Mouse (Mus musculus) MEL (cell line): ENCODE results near the gene Lrrc4b. TPM values are rescaled to one million over a fixed set of nuclear protein-coding genes. Genes with fewer than 3 reads are reported as not detected.

ENCODE experiments used
- DNase-seq: peaks from one replicate; pipeline ENCODE4 v3.0.0; 2011; ENCODE audit warnings: low read depth, low spot score
- H3K27ac ChIP-seq: 2 replicates; pipeline ENCODE4 v1.5.1; 2012; ENCODE audit warnings: low read depth, mild to moderate bottlenecking, control low read depth, low read length, moderate library complexity; ENCODE audit not compliant: control insufficient read depth
- H3K27me3 ChIP-seq, 2 experiments: fragments of 150-350 bp in 1 of 2; sonication (generic) in 1 of 2; 2 replicates each; pipeline ENCODE4 v1.6.1; 2012; ENCODE audit warnings: low read length in 2 of 2, mild to moderate bottlenecking in 2 of 2, improper control_type of control experiment in 1 of 2, moderate library complexity in 1 of 2; ENCODE audit not compliant: insufficient read depth in 2 of 2, control insufficient read depth in 1 of 2
- H3K36me3 ChIP-seq, 2 experiments: 2 replicates each; pipeline ENCODE4 v1.6.1; 2012 to 2014; ENCODE audit warnings: low read length in 2 of 2, improper control_type of control experiment in 1 of 2, inconsistent platforms in 1 of 2, mild to moderate bottlenecking in 1 of 2; ENCODE audit not compliant: insufficient read depth in 2 of 2, control insufficient read depth in 1 of 2
- H3K4me1 ChIP-seq, 2 experiments: fragments of 150-350 bp in 1 of 2; sonication (generic) in 1 of 2; 2 replicates each; pipeline ENCODE4 v1.6.1; 2012; ENCODE audit warnings: low read length in 2 of 2, improper control_type of control experiment in 1 of 2, mild to moderate bottlenecking in 1 of 2; ENCODE audit not compliant: insufficient read depth in 2 of 2, control insufficient read depth in 1 of 2
- H3K4me3 ChIP-seq, 2 experiments: fragments of 150-350 bp in 1 of 2; sonication (generic) in 1 of 2; 2 replicates each; pipeline ENCODE4 v1.5.1; 2012; ENCODE audit warnings: low read depth in 2 of 2, low read length in 2 of 2, mild to moderate bottlenecking in 2 of 2, moderate library complexity in 2 of 2, control low read depth in 1 of 2, improper control_type of control experiment in 1 of 2; ENCODE audit not compliant: control insufficient read depth in 1 of 2, insufficient read depth in 1 of 2
- H3K79me2 ChIP-seq: 2 replicates; pipeline ENCODE4 v1.6.1; 2012; ENCODE audit warnings: mild to moderate bottlenecking, low read length, moderate library complexity; ENCODE audit not compliant: control insufficient read depth, poor library complexity, insufficient read depth
- H3K9ac ChIP-seq: 2 replicates; pipeline ENCODE4 v1.6.1; 2012; ENCODE audit warnings: low read depth, mild to moderate bottlenecking, control low read depth, low read length, moderate library complexity; ENCODE audit not compliant: control insufficient read depth, poor library complexity, severe bottlenecking
- H3K9me3 ChIP-seq: fragments of 150-350 bp; sonication (generic); replicated peaks from 2 replicates; pipeline ENCODE4 v1.6.1; 2012; ENCODE audit warnings: mild to moderate bottlenecking, low read length, improper control_type of control experiment, moderate library complexity; ENCODE audit not compliant: insufficient read depth
- BHLHE40 ChIP-seq: IDR thresholded peaks from 2 replicates; pipeline ENCODE4 v1.6.1; 2012; ENCODE audit warnings: low read depth, mild to moderate bottlenecking, inconsistent platforms, low read length, improper control_type of control experiment, borderline replicate concordance
- CTCF ChIP-seq, 3 experiments: IDR thresholded peaks in 2 of 3; conservative IDR thresholded peaks in 1 of 3; 2 replicates each; pipeline ENCODE4 v1.5.1; 2011 to 2012; ENCODE audit warnings: low read length in 3 of 3, low read depth in 2 of 3, mild to moderate bottlenecking in 2 of 3, improper control_type of control experiment in 1 of 3, inconsistent platforms in 1 of 3, mixed read lengths in 1 of 3, moderate library complexity in 1 of 3; ENCODE audit not compliant: control insufficient read depth in 1 of 3, insufficient read depth in 1 of 3, poor library complexity in 1 of 3, severe bottlenecking in 1 of 3
- EP300 ChIP-seq, 2 experiments: IDR thresholded peaks; 2 replicates each; pipeline ENCODE4 v1.6.1; 2011; ENCODE audit warnings: improper control_type of control experiment in 2 of 2, low read length in 2 of 2, low read depth in 1 of 2, mild to moderate bottlenecking in 1 of 2
- ETS1 ChIP-seq: IDR thresholded peaks from 2 replicates; pipeline ENCODE4 v1.6.1; 2012; ENCODE audit warnings: low read depth, mild to moderate bottlenecking, inconsistent platforms, low read length, improper control_type of control experiment, moderate library complexity
- GABPA ChIP-seq: IDR thresholded peaks from 2 replicates; pipeline ENCODE4 v1.6.1; 2012; ENCODE audit warnings: low read depth, mild to moderate bottlenecking, inconsistent platforms, low read length, improper control_type of control experiment, moderate library complexity
- GATA1 ChIP-seq: IDR thresholded peaks from 2 replicates; pipeline ENCODE4 v1.6.1; 2011; ENCODE audit warnings: low read depth, low read length, improper control_type of control experiment
- HCFC1 ChIP-seq: IDR thresholded peaks from 2 replicates; pipeline ENCODE4 v1.6.1; 2012; ENCODE audit warnings: low read depth, mild to moderate bottlenecking, inconsistent platforms, low read length, improper control_type of control experiment, moderate library complexity
- JUND ChIP-seq: IDR thresholded peaks from 2 replicates; pipeline ENCODE4 v1.6.1; 2011; ENCODE audit warnings: low read depth, mild to moderate bottlenecking, improper control_type of control experiment, low read length
- KAT2A ChIP-seq: conservative IDR thresholded peaks from 2 replicates; pipeline ENCODE4 v1.6.1; 2012; ENCODE audit warnings: low read depth, low read length, improper control_type of control experiment, inconsistent platforms
- MAX ChIP-seq: IDR thresholded peaks from 2 replicates; pipeline ENCODE4 v1.6.1; 2011; ENCODE audit warnings: low read length, improper control_type of control experiment
- MAZ ChIP-seq: IDR thresholded peaks from 2 replicates; pipeline ENCODE4 v1.6.1; 2012; ENCODE audit warnings: low read depth, mild to moderate bottlenecking, inconsistent platforms, low read length, improper control_type of control experiment
- MXI1 ChIP-seq: IDR thresholded peaks from 2 replicates; pipeline ENCODE4 v1.6.1; 2011; ENCODE audit warnings: mild to moderate bottlenecking, low read depth, low read length, improper control_type of control experiment
- MYB ChIP-seq: IDR thresholded peaks from 2 replicates; pipeline ENCODE4 v1.6.1; 2011; ENCODE audit warnings: mild to moderate bottlenecking, low read depth, low read length, improper control_type of control experiment
- MYC ChIP-seq: IDR thresholded peaks from 2 replicates; pipeline ENCODE4 v1.6.1; 2011; ENCODE audit warnings: low read depth, mild to moderate bottlenecking, low read length, improper control_type of control experiment, moderate library complexity
- NELFE ChIP-seq: IDR thresholded peaks from 2 replicates; pipeline ENCODE4 v1.6.1; 2011; ENCODE audit warnings: low read depth, low read length, improper control_type of control experiment
- NRF1 ChIP-seq: IDR thresholded peaks from 2 replicates; pipeline ENCODE4 v1.6.1; 2014; ENCODE audit warnings: low read depth, mild to moderate bottlenecking, inconsistent platforms, low read length, improper control_type of control experiment, moderate library complexity; ENCODE audit not compliant: poor library complexity, insufficient read depth, severe bottlenecking
- POLR2A ChIP-seq, 2 experiments: IDR thresholded peaks; 2 replicates each; pipeline ENCODE4 v1.6.1; 2011 to 2012; ENCODE audit warnings: low read length in 2 of 2, mild to moderate bottlenecking in 2 of 2, control low read depth in 1 of 2, improper control_type of control experiment in 1 of 2, low read depth in 1 of 2, moderate library complexity in 1 of 2; ENCODE audit not compliant: control insufficient read depth in 1 of 2, insufficient read depth in 1 of 2, poor library complexity in 1 of 2
- POLR2AphosphoS2 ChIP-seq: IDR thresholded peaks from 2 replicates; pipeline ENCODE4 v1.6.1; 2011; ENCODE audit warnings: low read length, improper control_type of control experiment
- RCOR1 ChIP-seq: IDR thresholded peaks from 2 replicates; pipeline ENCODE4 v1.6.1; 2012; ENCODE audit warnings: low read depth, mild to moderate bottlenecking, inconsistent platforms, low read length, improper control_type of control experiment
- SIN3A ChIP-seq: IDR thresholded peaks from 2 replicates; pipeline ENCODE4 v1.6.1; 2012; ENCODE audit warnings: low read length, improper control_type of control experiment, inconsistent platforms
- TAL1 ChIP-seq: IDR thresholded peaks from 2 replicates; pipeline ENCODE4 v1.6.1; 2012; ENCODE audit warnings: mild to moderate bottlenecking, inconsistent platforms, low read length, moderate library complexity, mixed read lengths
- TBP ChIP-seq: IDR thresholded peaks from 2 replicates; pipeline ENCODE4 v1.8.0; 2011; ENCODE audit warnings: low read depth, low read length, improper control_type of control experiment
- TCF12 ChIP-seq: IDR thresholded peaks from 2 replicates; pipeline ENCODE4 v1.6.1; 2014; ENCODE audit warnings: low read depth, mild to moderate bottlenecking, inconsistent platforms, low read length, improper control_type of control experiment, moderate library complexity
- UBTF ChIP-seq: IDR thresholded peaks from 2 replicates; pipeline ENCODE4 v1.6.1; 2012; ENCODE audit warnings: low read depth, mild to moderate bottlenecking, inconsistent platforms, low read length, improper control_type of control experiment, moderate library complexity, borderline replicate concordance; ENCODE audit not compliant: insufficient read depth
- USF1 ChIP-seq: IDR thresholded peaks from 2 replicates; pipeline ENCODE4 v1.6.1; 2014; ENCODE audit warnings: low read depth, mild to moderate bottlenecking, inconsistent platforms, low read length, improper control_type of control experiment, moderate library complexity
- USF2 ChIP-seq, 2 experiments: IDR thresholded peaks; 2 replicates each; pipeline ENCODE4 v1.6.1; 2011 to 2012; ENCODE audit warnings: improper control_type of control experiment in 2 of 2, low read length in 2 of 2, borderline replicate concordance in 1 of 2, inconsistent platforms in 1 of 2, low read depth in 1 of 2, mild to moderate bottlenecking in 1 of 2; ENCODE audit not compliant: insufficient read depth in 1 of 2
- ZC3H11A ChIP-seq: IDR thresholded peaks from 2 replicates; pipeline ENCODE4 v1.6.1; 2012; ENCODE audit warnings: low read depth, mild to moderate bottlenecking, inconsistent platforms, low read length, improper control_type of control experiment
- ZMIZ1 ChIP-seq: IDR thresholded peaks from 2 replicates; pipeline ENCODE4 v1.6.1; 2012; ENCODE audit warnings: low read depth, mild to moderate bottlenecking, inconsistent platforms, low read length, improper control_type of control experiment, moderate library complexity
- polyA plus RNA-seq, 2 experiments: library from polyadenylated mRNA; stranded (reverse) in 1 of 2; unstranded in 1 of 2; fragments of >175 nt in 1 of 2; fragments of >200 nt in 1 of 2; gene quantifications; 2 replicates each; pipeline versions ENCODE4 v1.2.1 to v1.2.4; 2012; ENCODE audit warnings: low replicate concordance in 2 of 2, low read depth in 1 of 2; ENCODE audit not compliant: insufficient read length in 2 of 2, insufficient read depth in 1 of 2, missing spikeins in 1 of 2
- total RNA-seq: library from RNA; depleted of rRNA; stranded (reverse); fragments of 300-350 nt; gene quantifications from 2 replicates; pipeline ENCODE4 v1.2.3, GENCODE M21; 2012

Gene Lrrc4b
- total and polyA plus RNA-seq, 3 experiments = 0.58 to 4.4 TPM; not detected in 1

DNA sequence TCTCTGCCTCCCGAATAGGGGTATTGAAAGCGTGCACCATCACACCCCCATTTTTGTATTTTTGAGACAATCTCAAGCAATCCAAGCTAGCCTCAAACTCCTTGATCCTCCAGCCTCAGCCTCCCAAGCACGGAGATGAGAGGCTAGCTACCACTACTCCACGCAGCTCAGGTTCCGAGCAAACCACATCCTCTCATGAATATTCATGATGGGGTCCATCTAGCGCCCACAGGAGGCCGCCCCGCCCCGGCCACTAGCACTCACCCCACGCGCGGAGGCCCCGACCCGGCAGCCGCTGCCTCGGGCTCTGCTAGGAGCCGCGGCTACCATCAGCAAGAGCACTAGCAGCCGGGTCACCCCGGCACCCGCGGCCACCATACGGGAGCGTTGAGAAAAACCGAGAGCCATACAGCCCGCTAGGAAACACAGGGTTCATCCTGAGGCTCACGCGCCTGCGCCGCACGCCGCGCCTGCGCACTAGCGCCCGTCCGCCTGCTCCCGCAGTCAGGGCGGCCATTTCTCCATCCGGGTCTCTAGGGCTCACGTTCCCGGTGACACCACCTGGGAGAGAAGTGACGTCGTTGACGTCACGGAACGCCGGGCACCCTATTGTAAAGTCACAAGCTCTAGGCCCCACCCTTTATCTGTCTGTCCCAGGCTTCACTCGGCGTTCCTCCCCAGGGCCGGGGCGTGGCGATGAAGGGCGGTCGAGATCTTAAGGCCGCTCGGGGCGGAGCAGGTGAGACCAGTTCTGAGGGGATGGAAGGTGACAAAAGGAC, 67.4 kb downstream of the Lrrc4b start, which contains the start of the genes Emc10 and Fam71e1:
Gene Emc10 (minus strand): TSS at position 538 of the 779 bp plus-strand sequence.
Gene Fam71e1 (plus strand): TSS at position 590 of the 779 bp plus-strand sequence.
- peak; percentile 89 to 95; a peak in 3 of 4 replicates for TF ChIP-seq POLR2A (IDR thresholded peaks at IDR 0.05; ENCODE audit: control insufficient read depth in 1 of 2, insufficient read depth in 1 of 2, low read depth in 1 of 2, low read length in 2 of 2, poor library complexity in 1 of 2)
- peak; percentile 51; the same call in 1 of the 2 replicates for TF ChIP-seq GABPA
- peak; percentile 57 for TF ChIP-seq ZMIZ1
- TF ChIP-seq MAX = peak; percentile 64; the same call in 1 of the 2 replicates
- TF ChIP-seq CTCF (IDR thresholded peaks at IDR 0.05 in 2 of 3, conservative IDR thresholded peaks at IDR 0.05 in 1 of 3; ENCODE audit: control insufficient read depth in 1 of 3, insufficient read depth in 1 of 3, low read depth in 2 of 3, low read length in 3 of 3, poor library complexity in 1 of 3, severe bottlenecking in 1 of 3) = no peak
- no peak for TF ChIP-seq MAZ
- TF ChIP-seq POLR2AphosphoS2 = peak; percentile 84
- no peak for TF ChIP-seq MYB
- TF ChIP-seq TBP = no peak; the same call in none of the 2 replicates
- TF ChIP-seq USF2 (IDR thresholded peaks at IDR 0.05; ENCODE audit: borderline replicate concordance in 1 of 2, insufficient read depth in 1 of 2, low read depth in 1 of 2, low read length in 2 of 2) = no peak
- TF ChIP-seq ZC3H11A = no peak
- TF ChIP-seq USF1 = peak; percentile 72
- no peak; the same call in 1 of the 2 replicates for TF ChIP-seq KAT2A
- TF ChIP-seq EP300 (IDR thresholded peaks at IDR 0.05; ENCODE audit: low read depth in 1 of 2, low read length in 2 of 2) = peak in 1 of 2 experiments; percentile 22; a peak in 1 of 4 replicates
- TF ChIP-seq MXI1 = peak; percentile 76
- peak; percentile 83 for TF ChIP-seq ETS1
- TF ChIP-seq TCF12 = 0 out of 2 replicates have a peak, but pooled peaks have one; percentile 9
- TF ChIP-seq RCOR1 = no peak
- peak; percentile 77 for TF ChIP-seq SIN3A
- TF ChIP-seq BHLHE40 = peak; percentile 94
- TF ChIP-seq GATA1 = no peak
- TF ChIP-seq JUND = no peak
- peak; percentile 98 for TF ChIP-seq NRF1
- TF ChIP-seq TAL1 = 0 out of 2 replicates have a peak, but pooled peaks have one; percentile 26
- peak; percentile 89 for TF ChIP-seq NELFE
- TF ChIP-seq HCFC1 = peak; percentile 86
- peak; percentile 48; the same call in 1 of the 2 replicates for TF ChIP-seq MYC
- no peak for TF ChIP-seq UBTF
- Histone ChIP-seq H3K4me1 (peaks cover 0 to 12% of the 10 kb centered on the region in 2 experiments; a peak in 2 of 4 replicates), H3K4me3 (peak within 1 kb of the TSS; percentile 86 to 87), H3K79me2 (peaks cover 15% of the 10 kb centered on the region), H3K27ac (peak within 1 kb of the TSS; percentile 76), H3K9ac (peak within 1 kb of the TSS; percentile 95), H3K9me3 (no peaks in the 10 kb centered on the region), H3K27me3 (no peaks in the 10 kb centered on the region), H3K36me3 (peaks cover 0 to 4% of the 10 kb centered on the region in 2 experiments; a peak in 3 of 4 replicates)
- DNase-seq = peak; percentile 99
